Mouse (Mus musculus) MEL (cell line): ENCODE results near the gene Dnajc15. TPM values are rescaled to one million over a fixed set of nuclear protein-coding genes. Genes with fewer than 3 reads are reported as not detected.

Experiments
- DNase-seq: peaks from one replicate; pipeline ENCODE4 v3.0.0; 2011; ENCODE audit warnings: low read depth, low spot score
- H3K27ac ChIP-seq: 2 replicates; pipeline ENCODE4 v1.5.1; 2012; ENCODE audit warnings: low read depth, mild to moderate bottlenecking, control low read depth, low read length, moderate library complexity; ENCODE audit not compliant: control insufficient read depth
- H3K27me3 ChIP-seq, 2 experiments: fragments of 150-350 bp in 1 of 2; sonication (generic) in 1 of 2; 2 replicates each; pipeline ENCODE4 v1.6.1; 2012; ENCODE audit warnings: low read length in 2 of 2, mild to moderate bottlenecking in 2 of 2, improper control_type of control experiment in 1 of 2, moderate library complexity in 1 of 2; ENCODE audit not compliant: insufficient read depth in 2 of 2, control insufficient read depth in 1 of 2
- H3K36me3 ChIP-seq, 2 experiments: 2 replicates each; pipeline ENCODE4 v1.6.1; 2012 to 2014; ENCODE audit warnings: low read length in 2 of 2, improper control_type of control experiment in 1 of 2, inconsistent platforms in 1 of 2, mild to moderate bottlenecking in 1 of 2; ENCODE audit not compliant: insufficient read depth in 2 of 2, control insufficient read depth in 1 of 2
- H3K4me1 ChIP-seq, 2 experiments: fragments of 150-350 bp in 1 of 2; sonication (generic) in 1 of 2; 2 replicates each; pipeline ENCODE4 v1.6.1; 2012; ENCODE audit warnings: low read length in 2 of 2, improper control_type of control experiment in 1 of 2, mild to moderate bottlenecking in 1 of 2; ENCODE audit not compliant: insufficient read depth in 2 of 2, control insufficient read depth in 1 of 2
- H3K4me3 ChIP-seq, 2 experiments: fragments of 150-350 bp in 1 of 2; sonication (generic) in 1 of 2; 2 replicates each; pipeline ENCODE4 v1.5.1; 2012; ENCODE audit warnings: low read depth in 2 of 2, low read length in 2 of 2, mild to moderate bottlenecking in 2 of 2, moderate library complexity in 2 of 2, control low read depth in 1 of 2, improper control_type of control experiment in 1 of 2; ENCODE audit not compliant: control insufficient read depth in 1 of 2, insufficient read depth in 1 of 2
- H3K79me2 ChIP-seq: 2 replicates; pipeline ENCODE4 v1.6.1; 2012; ENCODE audit warnings: mild to moderate bottlenecking, low read length, moderate library complexity; ENCODE audit not compliant: control insufficient read depth, poor library complexity, insufficient read depth
- H3K9ac ChIP-seq: 2 replicates; pipeline ENCODE4 v1.6.1; 2012; ENCODE audit warnings: low read depth, mild to moderate bottlenecking, control low read depth, low read length, moderate library complexity; ENCODE audit not compliant: control insufficient read depth, poor library complexity, severe bottlenecking
- H3K9me3 ChIP-seq: fragments of 150-350 bp; sonication (generic); replicated peaks from 2 replicates; pipeline ENCODE4 v1.6.1; 2012; ENCODE audit warnings: mild to moderate bottlenecking, low read length, improper control_type of control experiment, moderate library complexity; ENCODE audit not compliant: insufficient read depth
- BHLHE40 ChIP-seq: IDR thresholded peaks from 2 replicates; pipeline ENCODE4 v1.6.1; 2012; ENCODE audit warnings: low read depth, mild to moderate bottlenecking, inconsistent platforms, low read length, improper control_type of control experiment, borderline replicate concordance
- CHD1 ChIP-seq: IDR thresholded peaks from 2 replicates; pipeline ENCODE4 v1.6.1; 2012; ENCODE audit warnings: low read depth, mild to moderate bottlenecking, inconsistent platforms, low read length, improper control_type of control experiment
- E2F4 ChIP-seq: IDR thresholded peaks from 2 replicates; pipeline ENCODE4 v1.6.1; 2011; ENCODE audit warnings: low read depth, low read length, improper control_type of control experiment, borderline replicate concordance
- ELF1 ChIP-seq: IDR thresholded peaks from 2 replicates; pipeline ENCODE4 v1.6.1; 2014; ENCODE audit warnings: low read depth, mild to moderate bottlenecking, inconsistent platforms, low read length, improper control_type of control experiment, moderate library complexity
- EP300 ChIP-seq, 2 experiments: IDR thresholded peaks; 2 replicates each; pipeline ENCODE4 v1.6.1; 2011; ENCODE audit warnings: improper control_type of control experiment in 2 of 2, low read length in 2 of 2, low read depth in 1 of 2, mild to moderate bottlenecking in 1 of 2
- GABPA ChIP-seq: IDR thresholded peaks from 2 replicates; pipeline ENCODE4 v1.6.1; 2012; ENCODE audit warnings: low read depth, mild to moderate bottlenecking, inconsistent platforms, low read length, improper control_type of control experiment, moderate library complexity
- JUND ChIP-seq: IDR thresholded peaks from 2 replicates; pipeline ENCODE4 v1.6.1; 2011; ENCODE audit warnings: low read depth, mild to moderate bottlenecking, improper control_type of control experiment, low read length
- KAT2A ChIP-seq: conservative IDR thresholded peaks from 2 replicates; pipeline ENCODE4 v1.6.1; 2012; ENCODE audit warnings: low read depth, low read length, improper control_type of control experiment, inconsistent platforms
- MAFK ChIP-seq: IDR thresholded peaks from 2 replicates; pipeline ENCODE4 v1.6.1; 2011; ENCODE audit warnings: low read depth, mild to moderate bottlenecking, low read length, improper control_type of control experiment, borderline replicate concordance
- MEF2A ChIP-seq: IDR thresholded peaks from 2 replicates; pipeline ENCODE4 v1.6.1; 2014; ENCODE audit warnings: low read depth, mild to moderate bottlenecking, inconsistent platforms, low read length, improper control_type of control experiment; ENCODE audit not compliant: poor library complexity, insufficient replicate concordance, severe bottlenecking; ENCODE audit errors: extremely low read depth
- MYB ChIP-seq: IDR thresholded peaks from 2 replicates; pipeline ENCODE4 v1.6.1; 2011; ENCODE audit warnings: mild to moderate bottlenecking, low read depth, low read length, improper control_type of control experiment
- MYC ChIP-seq: IDR thresholded peaks from 2 replicates; pipeline ENCODE4 v1.6.1; 2011; ENCODE audit warnings: low read depth, mild to moderate bottlenecking, low read length, improper control_type of control experiment, moderate library complexity
- POLR2A ChIP-seq, 2 experiments: IDR thresholded peaks; 2 replicates each; pipeline ENCODE4 v1.6.1; 2011 to 2012; ENCODE audit warnings: low read length in 2 of 2, mild to moderate bottlenecking in 2 of 2, control low read depth in 1 of 2, improper control_type of control experiment in 1 of 2, low read depth in 1 of 2, moderate library complexity in 1 of 2; ENCODE audit not compliant: control insufficient read depth in 1 of 2, insufficient read depth in 1 of 2, poor library complexity in 1 of 2
- POLR2AphosphoS5 ChIP-seq: IDR thresholded peaks from 2 replicates; pipeline ENCODE4 v1.6.1; 2012; ENCODE audit warnings: low read depth, borderline replicate concordance, mild to moderate bottlenecking, inconsistent platforms, low read length, moderate library complexity, mixed read lengths
- SMC3 ChIP-seq: IDR thresholded peaks from 2 replicates; pipeline ENCODE4 v1.6.1; 2011; ENCODE audit warnings: low read depth, low read length, improper control_type of control experiment
- TAL1 ChIP-seq: IDR thresholded peaks from 2 replicates; pipeline ENCODE4 v1.6.1; 2012; ENCODE audit warnings: mild to moderate bottlenecking, inconsistent platforms, low read length, moderate library complexity, mixed read lengths
- UBTF ChIP-seq: IDR thresholded peaks from 2 replicates; pipeline ENCODE4 v1.6.1; 2012; ENCODE audit warnings: low read depth, mild to moderate bottlenecking, inconsistent platforms, low read length, improper control_type of control experiment, moderate library complexity, borderline replicate concordance; ENCODE audit not compliant: insufficient read depth
- USF2 ChIP-seq, 2 experiments: IDR thresholded peaks; 2 replicates each; pipeline ENCODE4 v1.6.1; 2011 to 2012; ENCODE audit warnings: improper control_type of control experiment in 2 of 2, low read length in 2 of 2, borderline replicate concordance in 1 of 2, inconsistent platforms in 1 of 2, low read depth in 1 of 2, mild to moderate bottlenecking in 1 of 2; ENCODE audit not compliant: insufficient read depth in 1 of 2
- ZMIZ1 ChIP-seq: IDR thresholded peaks from 2 replicates; pipeline ENCODE4 v1.6.1; 2012; ENCODE audit warnings: low read depth, mild to moderate bottlenecking, inconsistent platforms, low read length, improper control_type of control experiment, moderate library complexity
- ZNF384 ChIP-seq: IDR thresholded peaks from 2 replicates; pipeline ENCODE4 v1.6.1; 2012; ENCODE audit warnings: low read depth, mild to moderate bottlenecking, inconsistent platforms, low read length, improper control_type of control experiment
- polyA plus RNA-seq, 2 experiments: library from polyadenylated mRNA; stranded (reverse) in 1 of 2; unstranded in 1 of 2; fragments of >175 nt in 1 of 2; fragments of >200 nt in 1 of 2; gene quantifications; 2 replicates each; pipeline versions ENCODE4 v1.2.1 to v1.2.4; 2012; ENCODE audit warnings: low replicate concordance in 2 of 2, low read depth in 1 of 2; ENCODE audit not compliant: insufficient read length in 2 of 2, insufficient read depth in 1 of 2, missing spikeins in 1 of 2
- total RNA-seq: library from RNA; depleted of rRNA; stranded (reverse); fragments of 300-350 nt; gene quantifications from 2 replicates; pipeline ENCODE4 v1.2.3, GENCODE M21; 2012

The Dnajc15 gene
- total and polyA plus RNA-seq, 3 experiments = not detected

DNA sequence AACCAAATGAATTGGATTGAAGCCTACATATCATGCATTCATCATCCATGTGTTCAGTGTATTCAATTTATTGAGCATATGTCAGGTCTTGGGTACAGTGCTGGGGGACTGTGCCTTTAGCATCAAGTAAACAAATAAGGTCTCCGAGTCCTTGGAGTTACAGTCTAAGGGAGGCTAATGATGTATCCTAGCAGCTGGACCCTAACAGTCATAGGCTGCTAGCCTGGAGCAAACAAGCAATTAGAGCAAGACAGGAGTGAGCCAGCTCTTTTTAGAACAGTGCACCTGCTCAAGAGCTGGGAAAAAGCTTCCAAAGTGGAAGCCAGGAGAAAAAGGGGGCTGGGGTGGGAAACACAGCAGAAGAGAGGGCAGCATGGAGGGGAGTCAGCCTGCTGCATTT lies 1.3 kb upstream of the Dnajc15 start:
- TF ChIP-seq BHLHE40 = no peak
- TF ChIP-seq POLR2A (IDR thresholded peaks at IDR 0.05; ENCODE audit: control insufficient read depth in 1 of 2, insufficient read depth in 1 of 2, low read depth in 1 of 2, low read length in 2 of 2, poor library complexity in 1 of 2) = no peak
- TF ChIP-seq ELF1 = no peak
- TF ChIP-seq MEF2A = no peak
- TF ChIP-seq ZNF384 = no peak
- no peak for TF ChIP-seq MYB
- TF ChIP-seq EP300 (IDR thresholded peaks at IDR 0.05; ENCODE audit: low read depth in 1 of 2, low read length in 2 of 2) = no peak
- no peak for TF ChIP-seq CHD1
- TF ChIP-seq SMC3 = no peak
- TF ChIP-seq E2F4 = no peak
- no peak for TF ChIP-seq KAT2A
- no peak for TF ChIP-seq USF2 (IDR thresholded peaks at IDR 0.05; ENCODE audit: borderline replicate concordance in 1 of 2, insufficient read depth in 1 of 2, low read depth in 1 of 2, low read length in 2 of 2)
- TF ChIP-seq TAL1 = no peak
- no peaks in the 10 kb centered on the region for H3K27me3 ChIP-seq
- H3K9ac ChIP-seq = no peak overlapping the region
- no peak overlapping the region for H3K27ac ChIP-seq
- no peak for DNase-seq
- H3K4me3 ChIP-seq = no peak overlapping the region
- H3K79me2 ChIP-seq = no peaks in the 10 kb centered on the region
- H3K4me1 ChIP-seq = no peaks in the 10 kb centered on the region
- H3K36me3 ChIP-seq = no peaks in the 10 kb centered on the region
- no peaks in the 10 kb centered on the region for H3K9me3 ChIP-seq

DNA sequence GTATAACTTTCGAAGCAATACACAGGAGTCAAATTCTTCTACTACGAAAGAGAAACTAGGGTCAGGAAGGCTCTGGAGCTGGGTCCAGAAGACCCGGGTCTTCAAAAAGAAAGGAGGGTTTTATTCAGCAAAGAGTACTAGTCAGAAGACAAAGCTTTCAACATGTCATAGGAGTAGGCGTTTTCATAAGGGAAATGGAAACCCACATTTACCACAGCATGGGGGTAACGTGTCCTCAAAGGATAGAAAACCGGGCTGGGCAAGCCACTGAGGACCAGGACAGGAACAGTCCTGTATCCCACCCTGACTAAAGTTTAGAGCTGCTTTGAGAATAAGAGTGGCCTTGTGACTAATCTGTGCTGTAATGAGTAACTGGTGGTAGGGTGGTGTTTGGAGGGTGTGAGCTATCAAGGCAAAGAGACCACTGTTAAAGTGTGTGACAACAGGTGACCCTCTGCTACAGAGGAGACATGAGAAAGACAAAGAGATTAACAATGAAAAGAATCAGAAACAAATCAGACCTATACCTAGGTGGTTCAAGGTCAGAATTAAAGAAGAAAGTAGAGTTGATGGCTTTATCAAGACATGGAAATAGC lies 3.4 kb downstream of the Dnajc15 start:
- Histone ChIP-seq H3K79me2 (no peaks in the 10 kb centered on the region), H3K27me3 (no peaks in the 10 kb centered on the region), H3K9me3 (no peaks in the 10 kb centered on the region), H3K4me1 (no peaks in the 10 kb centered on the region), H3K4me3 (no peak overlapping the region), H3K36me3 (no peaks in the 10 kb centered on the region), H3K9ac (no peak overlapping the region), H3K27ac (no peak overlapping the region)
- TF ChIP-seq MYC (no peak), CHD1 (no peak), BHLHE40 (no peak), JUND (no peak), UBTF (no peak), GABPA (no peak), ZMIZ1 (no peak), POLR2AphosphoS5 (no peak), USF2 (IDR thresholded peaks at IDR 0.05; ENCODE audit: borderline replicate concordance in 1 of 2, insufficient read depth in 1 of 2, low read depth in 1 of 2, low read length in 2 of 2) (no peak), E2F4 (no peak), SMC3 (no peak), KAT2A (no peak), MAFK (no peak), MEF2A (no peak)
- DNase-seq = no peak
